Mouse (Mus musculus): Measurements from ENCODE around the gene E130311K13Rik. TPM values are rescaled to one million over a fixed set of nuclear protein-coding genes. Genes with fewer than 3 reads are reported as not detected.

The E130311K13Rik gene
- under 1 TPM; 0.75 to 0.82 TPM for total RNA-seq (2023)

DNA sequence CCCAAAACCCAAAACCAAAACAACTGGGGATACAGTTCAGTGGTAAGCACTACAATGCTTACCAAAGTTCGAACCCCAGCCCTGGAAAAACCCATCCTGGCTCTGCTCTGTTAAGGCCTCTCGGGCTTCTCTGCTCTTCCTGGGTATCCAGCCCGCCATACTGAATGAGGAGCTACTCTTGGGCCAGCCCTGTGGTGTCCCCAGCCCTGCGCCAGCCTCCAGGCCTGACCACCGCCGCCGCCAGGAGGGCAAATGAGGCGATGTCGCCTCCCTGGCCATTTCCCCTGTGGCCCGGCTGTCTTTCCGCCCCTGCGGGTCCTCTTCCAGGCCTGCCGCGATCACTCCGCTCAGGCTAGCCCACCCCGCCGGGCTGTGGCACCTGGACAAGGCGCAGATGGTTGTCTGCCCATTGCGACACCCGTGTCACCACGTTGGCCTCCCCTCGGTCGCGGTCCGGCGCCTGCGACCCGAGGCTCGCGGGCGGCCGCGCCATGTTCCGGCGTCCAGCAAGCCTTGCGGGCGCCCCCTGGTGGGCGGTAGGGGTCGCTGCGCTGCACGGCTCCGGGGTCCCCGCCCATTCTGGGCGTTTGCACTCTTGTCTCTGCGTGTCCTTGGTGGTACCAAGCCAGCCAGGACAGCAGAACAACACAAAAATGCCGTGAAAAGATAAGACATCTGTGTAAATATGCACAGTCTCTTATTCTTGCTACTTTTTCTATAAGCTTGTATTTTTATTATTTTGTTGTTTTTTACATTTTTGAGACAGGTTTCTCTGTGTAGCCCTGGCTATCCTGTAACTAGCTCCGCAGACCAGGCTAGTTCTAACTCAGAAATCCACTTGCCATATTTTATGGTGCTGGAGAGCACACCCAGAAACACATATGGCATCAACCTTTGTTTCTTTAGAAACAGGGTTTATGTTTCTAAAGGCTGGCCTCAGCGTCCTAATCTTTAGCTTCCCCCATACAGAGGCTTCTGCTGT, at the start of gene E130311K13Rik:
E130311K13Rik (minus strand) TSS at position 595 of the 982 bp plus-strand sequence.

DNA sequence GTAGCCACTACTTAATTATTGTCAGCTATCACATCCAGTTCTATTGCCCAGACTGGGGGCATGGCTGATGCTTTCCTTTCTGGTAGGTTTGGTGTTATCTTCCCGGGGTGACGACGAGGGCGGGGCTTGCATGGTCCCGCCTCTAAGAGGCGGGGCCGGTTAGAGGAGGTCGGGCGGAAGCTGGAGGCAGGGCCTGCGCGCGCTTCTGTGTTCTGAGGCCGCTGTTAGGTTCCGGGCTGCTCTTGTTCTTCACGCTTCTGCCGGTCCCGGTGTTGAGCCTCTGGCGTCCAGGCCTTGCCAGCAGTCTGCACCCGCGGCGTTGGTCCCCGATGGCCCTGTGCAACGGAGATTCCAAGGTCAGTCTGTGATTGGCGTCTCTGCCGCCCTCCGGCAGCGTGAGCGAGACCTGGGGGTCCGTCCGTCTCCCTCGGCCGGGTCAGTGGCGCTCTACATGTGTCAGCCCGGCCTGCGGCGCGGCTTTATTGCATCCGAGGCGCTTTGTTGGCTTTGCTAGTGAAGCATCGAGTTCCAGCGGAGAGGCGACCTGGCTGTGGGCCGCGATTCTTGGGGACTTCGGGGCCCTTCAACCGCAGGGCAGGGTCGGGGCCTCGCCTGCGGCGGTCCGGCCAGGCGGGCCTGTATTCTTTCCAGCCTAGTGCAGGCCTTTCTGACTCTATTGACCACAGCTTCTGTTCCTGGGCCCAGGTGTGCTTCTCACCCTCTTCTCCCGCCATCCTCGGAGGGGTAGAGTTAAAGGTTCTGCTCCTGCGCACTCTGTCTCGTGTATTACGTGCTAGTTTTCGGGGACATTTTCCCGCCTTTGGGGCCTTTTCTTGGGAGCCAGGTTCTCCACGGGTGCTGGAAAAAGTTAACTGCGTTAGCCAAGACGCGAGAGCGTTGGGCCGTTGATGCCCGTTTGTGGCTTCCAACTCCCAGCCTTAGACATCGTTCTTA, 47.0 kb upstream of the E130311K13Rik start, which contains the start of gene Gmps:
Gmps (plus strand) TSS at position 152 of the 954 bp plus-strand sequence.

DNA sequence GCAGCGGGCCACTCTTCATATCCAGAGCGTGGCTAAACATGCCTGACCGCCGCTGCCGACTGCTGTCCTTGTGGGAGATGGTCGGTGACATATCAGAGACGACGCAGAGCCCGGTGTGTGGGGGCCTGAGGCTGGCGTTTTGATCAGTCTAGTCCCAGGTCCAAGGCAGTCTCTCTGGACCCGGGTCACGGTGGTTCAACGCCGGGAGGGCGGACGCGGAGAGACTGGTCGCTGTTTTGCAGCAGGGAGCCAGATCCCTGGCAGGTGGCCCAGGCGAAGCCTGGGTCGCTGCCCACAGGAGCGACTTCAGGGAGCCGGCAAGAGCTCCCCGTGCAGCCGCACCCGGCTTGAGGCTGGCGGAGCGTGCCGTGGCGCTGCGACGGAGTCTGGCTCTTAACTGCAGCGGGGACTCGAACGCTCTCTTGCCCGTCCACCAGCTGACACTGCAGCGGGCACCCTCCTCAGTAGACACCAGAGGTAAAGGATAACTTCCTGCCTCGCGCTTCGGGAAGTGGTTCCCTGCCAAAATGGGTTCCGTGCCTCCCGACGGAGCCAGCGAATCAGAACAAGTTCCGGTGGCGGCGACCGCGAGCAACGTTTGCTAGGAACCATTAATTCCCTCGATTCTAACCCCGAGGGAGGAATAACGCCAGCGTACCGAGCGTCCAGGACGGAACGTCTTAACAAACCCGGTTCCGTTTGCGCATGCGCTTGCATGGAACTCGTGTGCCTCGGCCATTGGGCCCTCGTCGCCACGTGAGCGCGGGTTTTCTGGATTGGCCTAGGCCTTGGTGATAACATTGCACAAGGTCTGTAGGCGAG, 35.0 kb upstream of the E130311K13Rik start, which contains the start of gene Slc33a1:
Slc33a1 (minus strand) TSS at position 669 of the 822 bp plus-strand sequence.

DNA sequence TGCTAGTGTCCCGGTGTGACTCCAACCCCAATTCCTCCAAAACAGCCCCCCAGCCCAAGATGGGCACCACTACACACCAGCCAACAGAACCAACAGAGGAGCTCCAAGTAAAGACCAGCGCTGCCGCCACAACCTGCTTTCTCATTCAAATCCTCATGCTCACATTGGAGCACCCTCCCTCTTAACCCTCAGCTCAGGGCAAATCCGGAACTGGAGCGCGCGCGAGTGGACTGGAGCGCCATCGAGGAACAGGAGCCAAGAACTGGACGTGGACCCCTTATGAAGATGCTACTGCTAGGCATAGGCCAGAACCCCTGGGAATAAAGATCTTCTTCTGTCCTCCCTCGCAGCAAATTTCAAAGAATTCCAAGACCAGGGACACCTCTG, 30.0 kb downstream of the E130311K13Rik start, which contains the start of gene Plch1:
Plch1 (minus strand) TSS at position 164 of the 387 bp plus-strand sequence.

Other genes with a start within 250 kb of the E130311K13Rik start
- under 1 TPM in 1 of 2 experiments, not detected in 1; 0.11 TPM for gene Plch1, start 30.0 kb downstream of the E130311K13Rik start, total RNA-seq (2023)
- gene Slc33a1, start 35.3 kb upstream of the E130311K13Rik start, total RNA-seq (2023), result 10 to 100 TPM in 1 of 2 experiments, 1 to 10 TPM in 1; 9.3 to 11.0 TPM
- gene Gmps, start 46.6 kb upstream of the E130311K13Rik start, total RNA-seq (2023), result 10 to 100 TPM; 10.4 to 11.2 TPM
- not detected for gene Vmn2r1, start 152.1 kb upstream of the E130311K13Rik start, total RNA-seq (2023)
- gene Vmn2r2, start 212.5 kb upstream of the E130311K13Rik start, total RNA-seq (2023), result not detected